Comparison of ENCODE assay signal across 11 mouse cellular contexts in the genomic region with DNA sequence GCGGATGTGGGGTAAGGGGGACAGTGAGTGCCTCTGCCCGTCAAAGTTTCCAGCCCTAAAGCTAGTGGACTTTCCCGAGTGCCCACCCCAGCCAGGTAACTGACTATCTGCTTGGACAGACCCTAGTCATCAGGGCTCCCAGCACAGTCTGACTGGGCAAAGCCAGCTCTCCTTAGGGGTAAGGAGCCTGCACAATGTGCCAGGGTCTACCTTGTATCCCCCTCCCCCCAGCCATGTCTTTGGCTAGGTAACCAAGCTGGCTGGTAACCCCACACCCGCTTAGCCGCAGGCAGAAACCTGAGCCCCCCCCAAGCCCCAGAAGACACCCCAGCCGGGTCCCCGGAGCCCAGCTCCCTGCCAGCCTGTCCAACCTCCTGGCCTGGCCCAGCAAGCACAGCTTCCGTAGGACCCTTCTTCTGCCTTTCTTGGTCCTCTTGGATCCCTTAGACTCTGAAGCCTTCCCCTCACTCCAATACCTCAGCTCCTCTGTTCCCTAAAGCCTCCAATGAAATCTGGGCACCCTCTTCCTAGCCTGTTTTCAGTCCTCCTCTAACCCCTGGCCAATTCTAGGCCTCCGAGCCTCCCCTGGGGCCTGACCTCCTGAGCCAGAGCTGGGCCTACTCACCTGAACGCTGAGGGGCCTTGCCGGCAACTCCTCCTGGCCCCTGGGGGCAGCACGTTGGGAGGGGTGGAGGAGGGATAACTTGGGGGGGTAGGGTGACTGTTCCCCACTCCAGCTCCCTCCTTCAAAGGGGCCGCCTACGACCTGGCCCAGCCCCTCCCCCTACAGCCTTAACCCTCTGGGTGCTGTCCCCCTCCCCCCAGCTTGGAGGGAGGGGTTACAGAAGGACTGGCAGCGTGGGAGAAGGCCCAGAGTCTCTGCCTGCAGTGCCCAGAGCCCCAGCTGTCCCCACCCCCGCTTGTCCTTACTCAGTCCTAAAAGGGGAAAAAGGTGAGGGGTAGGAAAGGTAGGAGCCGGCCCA. TPM values are rescaled to one million over a fixed set of nuclear protein-coding genes. Genes with fewer than 3 reads are reported as not detected.
DNase-seq lines count a peak whose midpoint lies in the region; ATAC-seq and TF ChIP-seq lines count a peak whose summit lies in the region.
"Had no signal": no experiment of that assay in that cellular context is flagged by ENCODE, and none has a peak within 500 bp of the region (broad histone marks: within the 10 kb centered on the region; RNA-seq: fewer than 3 reads in every experiment).

No protein-coding gene starts in this region.

- ATAC-seq in megakaryocyte, adult 5-6 weeks (ENCODE audit: poor library complexity, severe bottlenecking), result no peak
- no peak for ATAC-seq in intestine, embryonic 16.5 days
- ATAC-seq in stomach, postnatal 0 days (ENCODE audit: low FRiP score, low TSS enrichment), result no peak

- peaks cover 77% of the 10 kb centered on the region for H3K36me3 ChIP-seq in megakaryocyte, embryonic 14.5 days (replicated peaks; ENCODE audit: low read length)
- 0 out of 2 replicates have a peak, but pooled peaks cover 2% of the 10 kb centered on the region for H3K36me3 ChIP-seq in intestine, embryonic 16.5 days (ENCODE audit: control insufficient read depth, insufficient read depth, low read length)
- H3K36me3 ChIP-seq in stomach, postnatal 0 days (ENCODE audit: control insufficient read depth, insufficient read depth, low read length), result no peaks in the 10 kb centered on the region
- H3K36me3 ChIP-seq: neural tube, embryonic 13.5 days had no signal

- TF ChIP-seq EP300 in stomach, postnatal 0 days (optimal IDR thresholded peaks at IDR 0.05), result no peak

- peak overlapping the region; percentile 59 for H3K4me2 ChIP-seq in intestine, embryonic 16.5 days (ENCODE audit: low read depth, low read length)
- H3K4me2 ChIP-seq in stomach, postnatal 0 days (replicated peaks; ENCODE audit: low read depth), result peak overlapping the region; percentile 50
- H3K4me2 ChIP-seq: neural tube, embryonic 13.5 days had no signal

- peak overlapping the region; percentile 70 for H3K4me3 ChIP-seq in gastrocnemius, adult 2 months
- peak overlapping the region; percentile 46 for H3K4me3 ChIP-seq in megakaryocyte, embryonic 14.5 days (replicated peaks)
- H3K4me3 ChIP-seq in intestine, embryonic 16.5 days (ENCODE audit: low read length), result peak overlapping the region; percentile 38
- peak overlapping the region; percentile 18; the same call in 1 of the 2 replicates for H3K4me3 ChIP-seq in stomach, postnatal 0 days (ENCODE audit: low read depth, low read length)
- H3K4me3 ChIP-seq: erythroblast, embryonic 14.5 days; neural tube, embryonic 13.5 days had no signal

- peaks cover 5% of the 10 kb centered on the region for H3K27me3 ChIP-seq in megakaryocyte, embryonic 14.5 days (replicated peaks)
- H3K27me3 ChIP-seq in intestine, embryonic 16.5 days (replicated peaks; ENCODE audit: control insufficient read depth, insufficient read depth, low read length), result no peaks in the 10 kb centered on the region
- no peaks in the 10 kb centered on the region for H3K27me3 ChIP-seq in stomach, postnatal 0 days (ENCODE audit: control insufficient read depth, insufficient read depth, low read length)

- DNase-seq in gastrocnemius, adult 2 months, result peak; percentile 83
- DNase-seq in gastrocnemius, adult 18-20 months (ENCODE audit: low spot score), result no peak
- peak; percentile 35 for DNase-seq in stomach, postnatal 0 days (ENCODE audit: low spot score)
- DNase-seq in right cerebral cortex, adult 2 months (ENCODE audit: low spot score in 2 of 2), result no peak
- DNase-seq in layer of hippocampus, postnatal 25 days (ENCODE audit: extremely low spot score in 1 of 2, low spot score in 1 of 2), result no peak

- TF ChIP-seq CTCF in gastrocnemius, adult 2 months (IDR thresholded peaks at IDR 0.05), result no peak
- no peak for TF ChIP-seq CTCF in stomach, postnatal 0 days (IDR thresholded peaks at IDR 0.05; ENCODE audit: low read depth)

- peak overlapping the region; percentile 57 for H3K9ac ChIP-seq in intestine, embryonic 16.5 days (ENCODE audit: low read depth, low read length)
- H3K9ac ChIP-seq in stomach, postnatal 0 days (ENCODE audit: low read length), result peak overlapping the region; percentile 41
- H3K9ac ChIP-seq: neural tube, embryonic 13.5 days had no signal

- H3K27ac ChIP-seq in gastrocnemius, adult 2 months, result peak overlapping the region; percentile 95
- H3K27ac ChIP-seq in intestine, embryonic 16.5 days (ENCODE audit: low read length), result peak overlapping the region; percentile 90
- H3K27ac ChIP-seq in stomach, postnatal 0 days (replicated peaks), result peak overlapping the region; percentile 84
- H3K27ac ChIP-seq: neural tube, embryonic 13.5 days had no signal

- H3K4me1 ChIP-seq in megakaryocyte, embryonic 14.5 days, result peaks cover 91% of the 10 kb centered on the region
- H3K4me1 ChIP-seq in intestine, embryonic 16.5 days (ENCODE audit: control insufficient read depth, insufficient read depth, low read length), result peaks cover 61% of the 10 kb centered on the region
- peaks cover 11% of the 10 kb centered on the region for H3K4me1 ChIP-seq in stomach, postnatal 0 days (replicated peaks; ENCODE audit: control insufficient read depth, insufficient read depth)

- 54% methylated on average over 17 of the region's 17 CpGs for WGBS in intestine, embryonic 16.5 days
- WGBS in stomach, postnatal 0 days, result 58% methylated on average over 17 of the region's 17 CpGs

- intact Hi-C loops in gastrocnemius, adult 2 months (cut with DNase I), result no loop called here

- H3K9me3 ChIP-seq in megakaryocyte, embryonic 14.5 days, result no peaks in the 10 kb centered on the region
- no peaks in the 10 kb centered on the region for H3K9me3 ChIP-seq in intestine, embryonic 16.5 days (ENCODE audit: control insufficient read depth, low read length)
- no peaks in the 10 kb centered on the region for H3K9me3 ChIP-seq in stomach, postnatal 0 days (ENCODE audit: control insufficient read depth, low read length)
- H3K9me3 ChIP-seq: neural tube, embryonic 13.5 days had no signal

RNA-seq across cellular contexts. Expression of gene Zbtb7b, which starts 7.8 kb away (rescaled TPM):
- total RNA-seq in gastrocnemius, adult 2 months (2021), result 10 to 100 TPM; 22.8 to 33.3 TPM
- total RNA-seq in gastrocnemius, adult 18-20 months (2021), result 10 to 100 TPM; 26.4 to 28.3 TPM
- polyA plus RNA-seq in megakaryocyte, embryonic 14.5 days (2012; ENCODE audit: insufficient read depth, low replicate concordance), result 76.2 and 120 TPM in 2 replicates
- 38.9 and 41.1 TPM in 2 replicates for total RNA-seq in megakaryocyte, adult 5-6 weeks (2015)
- total RNA-seq in megakaryocyte, adult 5-6 weeks (2017), result 63.8 and 71.3 TPM in 2 replicates
- 10.0 and 11.3 TPM in 2 replicates for polyA plus RNA-seq in intestine, embryonic 16.5 days (2015; fragmentation: Nextera tagmentation; extraction: Ambion mirVana)
- 7.9 and 9.1 TPM in 2 replicates for polyA plus RNA-seq in stomach, postnatal 0 days (2015; fragmentation: Nextera tagmentation; extraction: Ambion mirVana)
- total RNA-seq in layer of hippocampus, postnatal 25 days (2021), result 10 to 100 TPM; 12.3 to 14.4 TPM

RNA-seq across cellular contexts. Expression of gene Lenep, which starts 15.9 kb away (rescaled TPM):
- total RNA-seq in gastrocnemius, adult 2 months (2021), result 1 to 10 TPM in 1 of 2 experiments, under 1 TPM in 1; 0.41 to 2.1 TPM
- total RNA-seq in gastrocnemius, adult 18-20 months (2021), result under 1 TPM in 1 of 2 experiments, not detected in 1; 0.59 TPM
- polyA plus RNA-seq in megakaryocyte, embryonic 14.5 days (2012; ENCODE audit: insufficient read depth, low replicate concordance), result 0.31 and 0.95 TPM in 2 replicates
- 1.6 and 2.3 TPM in 2 replicates for total RNA-seq in megakaryocyte, adult 5-6 weeks (2015)
- total RNA-seq in megakaryocyte, adult 5-6 weeks (2017), result 0.37 and 0.44 TPM in 2 replicates
- not detected in 2 replicates for polyA plus RNA-seq in intestine, embryonic 16.5 days (2015; fragmentation: Nextera tagmentation; extraction: Ambion mirVana)
- not detected in 2 replicates for polyA plus RNA-seq in stomach, postnatal 0 days (2015; fragmentation: Nextera tagmentation; extraction: Ambion mirVana)
- total RNA-seq in layer of hippocampus, postnatal 25 days (2021), result 1 to 10 TPM; 3.7 to 5.0 TPM
- polyA plus RNA-seq: heart, postnatal 0 days had no signal

RNA-seq across cellular contexts. Expression of gene Dcst1, which starts 21.7 kb away (rescaled TPM):
- not detected for total RNA-seq in gastrocnemius, adult 2 months (2021)
- total RNA-seq in gastrocnemius, adult 18-20 months (2021), result not detected
- not detected in 2 replicates for polyA plus RNA-seq in megakaryocyte, embryonic 14.5 days (2012; ENCODE audit: insufficient read depth, low replicate concordance)
- total RNA-seq in megakaryocyte, adult 5-6 weeks (2015), result 0.14 TPM in 1 of 2 replicates, not detected in the other
- not detected in 2 replicates for total RNA-seq in megakaryocyte, adult 5-6 weeks (2017)
- polyA plus RNA-seq in intestine, embryonic 16.5 days (2015; fragmentation: Nextera tagmentation; extraction: Ambion mirVana), result 3.5 and 5.0 TPM in 2 replicates
- polyA plus RNA-seq in stomach, postnatal 0 days (2015; fragmentation: Nextera tagmentation; extraction: Ambion mirVana), result 0.29 and 0.36 TPM in 2 replicates
- total RNA-seq in layer of hippocampus, postnatal 25 days (2021), result not detected
- polyA plus RNA-seq: erythroblast, embryonic 14.5 days had no signal

RNA-seq across cellular contexts. Expression of gene Flad1, which starts 24.9 kb away (rescaled TPM):
- total RNA-seq in gastrocnemius, adult 2 months (2021), result 10 to 100 TPM; 40.8 to 56.4 TPM
- total RNA-seq in gastrocnemius, adult 18-20 months (2021), result 10 to 100 TPM; 45.2 to 51.6 TPM
- 23.1 and 23.4 TPM in 2 replicates for polyA plus RNA-seq in megakaryocyte, embryonic 14.5 days (2012; ENCODE audit: insufficient read depth, low replicate concordance)
- 9.7 and 11.6 TPM in 2 replicates for total RNA-seq in megakaryocyte, adult 5-6 weeks (2015)
- 10.8 and 11.8 TPM in 2 replicates for total RNA-seq in megakaryocyte, adult 5-6 weeks (2017)
- 44.5 and 53.2 TPM in 2 replicates for polyA plus RNA-seq in intestine, embryonic 16.5 days (2015; fragmentation: Nextera tagmentation; extraction: Ambion mirVana)
- polyA plus RNA-seq in stomach, postnatal 0 days (2015; fragmentation: Nextera tagmentation; extraction: Ambion mirVana), result 20.9 and 22.6 TPM in 2 replicates
- total RNA-seq in layer of hippocampus, postnatal 25 days (2021), result 10 to 100 TPM; 32.4 to 33.3 TPM

RNA-seq across cellular contexts. Expression of gene Dcst2, which starts 25.0 kb away (rescaled TPM):
- total RNA-seq in gastrocnemius, adult 2 months (2021), result not detected
- not detected for total RNA-seq in gastrocnemius, adult 18-20 months (2021)
- not detected in 2 replicates for polyA plus RNA-seq in megakaryocyte, embryonic 14.5 days (2012; ENCODE audit: insufficient read depth, low replicate concordance)
- total RNA-seq in megakaryocyte, adult 5-6 weeks (2015), result not detected in 2 replicates
- total RNA-seq in megakaryocyte, adult 5-6 weeks (2017), result not detected in 2 replicates
- 2.8 and 5.0 TPM in 2 replicates for polyA plus RNA-seq in intestine, embryonic 16.5 days (2015; fragmentation: Nextera tagmentation; extraction: Ambion mirVana)
- 0.33 and 0.41 TPM in 2 replicates for polyA plus RNA-seq in stomach, postnatal 0 days (2015; fragmentation: Nextera tagmentation; extraction: Ambion mirVana)
- total RNA-seq in layer of hippocampus, postnatal 25 days (2021), result under 1 TPM; 0.20 to 0.42 TPM
- polyA plus RNA-seq: erythroblast, embryonic 14.5 days had no signal

Comparison
In these comparisons a context has a peak if more than half of its experiments do, and no peak if none do; other contexts are left out.
1. DNase-seq: peak in gastrocnemius, adult 2 months (single experiment) and stomach, postnatal 0 days (single experiment); none in gastrocnemius, adult 18-20 months (single experiment), right cerebral cortex, adult 2 months (0 of 2) and layer of hippocampus, postnatal 25 days (0 of 2).
2. H3K4me3 ChIP-seq: peak in every context shown above with its lines; median percentile 70 in gastrocnemius, adult 2 months; 46 in megakaryocyte, embryonic 14.5 days; 38 in intestine, embryonic 16.5 days; 18 in stomach, postnatal 0 days.
3. Peak in every context shown above with its lines, with median percentiles within 50 percentile points of each other: H3K27ac ChIP-seq.